Mouse (Mus musculus): ENCODE measurements at regions not wholly inside any gene's neighbourhood (a gene's known extent, or its start where the extent isn't known, plus 50 kb on each side); places are given as distances from the start of the nearest gene placed in this dataset.
"Not testable (repeated sequence)": the region's sequence is repeated elsewhere in the genome, so short reads cannot be mapped to it uniquely, and the experiment has no call there.

GRCm38 (mm10) chr16:12673656-12674055, 435.8 kb upstream of the Ercc4 start:
- not testable (repeated sequence) for TF ChIP-seq CTCF (IDR thresholded peaks at IDR 0.05; ENCODE audit: extremely low read depth, insufficient read depth, insufficient read length, insufficient replicate concordance); POLR2A (IDR thresholded peaks at IDR 0.05; ENCODE audit: low read depth, low read length)
